Mouse (Mus musculus) bone marrow, adult 2 months (tissue): ENCODE results near the gene Reln.

Experiments
- CTCF ChIP-seq: fragments of 200-500 bp; IDR thresholded peaks from 2 replicates; pipeline ENCODE4 v1.5.1; 2011; ENCODE audit warnings: low read length, control low read depth; ENCODE audit not compliant: control insufficient read depth, insufficient read depth
- POLR2A ChIP-seq: fragments of 200-500 bp; IDR thresholded peaks from 2 replicates; pipeline ENCODE4 v1.6.1; 2011; ENCODE audit warnings: low read depth, mild to moderate bottlenecking, control low read depth, low read length, borderline replicate concordance; ENCODE audit not compliant: control insufficient read depth

DNA sequence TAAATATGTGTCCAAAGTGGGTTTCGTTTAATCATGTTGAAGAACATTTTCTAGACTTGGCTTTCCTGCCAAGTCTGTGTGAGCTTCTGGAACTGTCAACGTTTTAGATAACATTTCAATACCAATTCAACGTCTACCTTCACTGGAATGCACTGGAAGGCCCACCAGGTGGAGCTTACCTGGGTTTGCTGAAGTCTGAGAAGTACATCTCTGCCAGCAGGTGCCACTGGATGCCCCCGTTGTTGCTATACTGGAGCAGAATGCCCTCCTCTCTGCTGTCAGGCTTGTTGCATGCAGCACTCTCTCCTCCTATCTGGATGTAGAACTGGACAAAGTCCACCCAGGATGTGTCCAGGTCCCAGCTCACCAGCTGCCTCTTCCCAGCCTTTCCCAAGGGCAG, 340.6 kb downstream of the Reln start:
- TF ChIP-seq CTCF (no peak), POLR2A (no peak)
